Mouse (Mus musculus): ENCODE measurements around the gene Sirt4.
A peak's percentile ranks its signal among the peaks of the same experiment; 100 is the strongest.

Sirt4 gene

GRCm38 (mm10) chr5:115490638-115491000 is 6.1 kb upstream of the Sirt4 start:
- peak in 1 of 2 experiments; percentile 14 for DNase-seq

- DNase-seq, result peak; percentile 90 to 91
Measured at GRCm38 (mm10) chr5:115489699-115490637, 5.4 kb upstream of the Sirt4 start.

- DNase-seq, result peak; percentile 80 to 86
Measured at GRCm38 (mm10) chr5:115488841-115489698, 4.5 kb upstream of the Sirt4 start.

GRCm38 (mm10) chr5:115487942-115488580 is 3.5 kb upstream of the Sirt4 start:
- peak in 1 of 2 experiments; percentile 14 for DNase-seq

GRCm38 (mm10) chr5:115487353-115487752 is 2.8 kb upstream of the Sirt4 start:
- DNase-seq, result peak in 1 of 2 experiments; percentile 9

GRCm38 (mm10) chr5:115486726-115487125 is 2.2 kb upstream of the Sirt4 start:
- DNase-seq, result peak in 1 of 2 experiments; percentile 17

GRCm38 (mm10) chr5:115485489-115486205 is 1.1 kb upstream of the Sirt4 start:
- DNase-seq, result peak in 1 of 2 experiments; percentile 16

- peak in 1 of 2 experiments; percentile 13 for DNase-seq
Measured at GRCm38 (mm10) chr5:115484996-115485395, 471 bp upstream of the Sirt4 start.

- DNase-seq, result peak in 1 of 2 experiments; percentile 5
Measured at GRCm38 (mm10) chr5:115483385-115483784, 1.1 kb downstream of the Sirt4 start.

- DNase-seq, result peak in 1 of 2 experiments; percentile 21
Measured at GRCm38 (mm10) chr5:115482390-115483265, 1.9 kb downstream of the Sirt4 start.

GRCm38 (mm10) chr5:115480101-115480500 is 4.4 kb downstream of the Sirt4 start:
- DNase-seq, result peak; percentile 47 to 49

GRCm38 (mm10) chr5:115479561-115479960 is 5.0 kb downstream of the Sirt4 start:
- no peak for DNase-seq

- DNase-seq, result no peak
Measured at GRCm38 (mm10) chr5:115476107-115476727, 8.3 kb downstream of the Sirt4 start.

GRCm38 (mm10) chr5:115475337-115476106 is 9.0 kb downstream of the Sirt4 start:
- no peak for DNase-seq

GRCm38 (mm10) chr5:115474174-115474828 is 10.2 kb downstream of the Sirt4 start:
- DNase-seq, result no peak

- DNase-seq, result no peak
Measured at GRCm38 (mm10) chr5:115473191-115473590, 11.3 kb downstream of the Sirt4 start.

- DNase-seq, result peak; percentile 64 to 73
Measured at GRCm38 (mm10) chr5:115470766-115471531, 13.6 kb downstream of the Sirt4 start.

- DNase-seq, result peak; percentile 68 to 72
Measured at GRCm38 (mm10) chr5:115469791-115470190, 14.7 kb downstream of the Sirt4 start.
